Mouse (Mus musculus): ENCODE data around the gene Bcl11a.

Bcl11a gene

DNA sequence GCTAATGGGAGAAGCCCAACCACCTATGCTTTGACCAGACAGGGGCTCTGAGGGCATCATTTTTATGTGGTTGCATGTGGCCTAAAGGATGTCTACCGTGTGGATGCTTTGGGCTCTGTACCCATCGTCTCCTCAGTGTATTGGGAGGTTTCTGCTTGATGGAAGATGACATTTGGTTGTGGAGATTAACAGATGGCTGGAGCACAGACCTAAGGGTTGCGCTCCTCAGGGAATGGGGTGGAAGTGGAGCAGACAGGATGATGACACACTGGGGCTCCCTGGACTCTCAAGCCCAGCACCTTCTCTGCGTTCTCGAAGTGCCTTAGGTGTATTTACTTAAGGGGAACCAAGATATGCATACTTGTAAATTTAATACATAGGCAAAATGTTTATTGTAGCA is 56.1 kb downstream of the Bcl11a start:
- DNase-seq: no peak

DNA sequence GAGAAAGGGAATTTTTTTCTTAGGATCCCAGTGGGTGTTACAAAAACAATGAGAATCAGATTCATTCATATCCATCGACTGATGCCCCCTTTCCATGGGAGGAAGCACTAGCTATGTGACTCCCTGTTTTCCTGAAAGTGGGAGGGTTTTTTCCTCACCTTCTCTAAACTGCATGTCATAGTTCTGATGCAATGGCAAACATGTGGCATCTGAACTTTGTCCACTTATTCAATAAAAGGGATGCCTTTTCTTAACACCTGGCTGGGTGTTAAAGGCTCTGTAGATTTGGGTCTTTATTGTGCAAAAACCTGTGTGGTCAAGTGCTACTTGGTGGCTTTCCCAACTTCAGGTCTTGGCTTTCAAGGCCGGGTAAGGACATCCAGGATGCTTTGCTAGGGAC is 57.4 kb downstream of the Bcl11a start:
- DNase-seq: no peak

DNA sequence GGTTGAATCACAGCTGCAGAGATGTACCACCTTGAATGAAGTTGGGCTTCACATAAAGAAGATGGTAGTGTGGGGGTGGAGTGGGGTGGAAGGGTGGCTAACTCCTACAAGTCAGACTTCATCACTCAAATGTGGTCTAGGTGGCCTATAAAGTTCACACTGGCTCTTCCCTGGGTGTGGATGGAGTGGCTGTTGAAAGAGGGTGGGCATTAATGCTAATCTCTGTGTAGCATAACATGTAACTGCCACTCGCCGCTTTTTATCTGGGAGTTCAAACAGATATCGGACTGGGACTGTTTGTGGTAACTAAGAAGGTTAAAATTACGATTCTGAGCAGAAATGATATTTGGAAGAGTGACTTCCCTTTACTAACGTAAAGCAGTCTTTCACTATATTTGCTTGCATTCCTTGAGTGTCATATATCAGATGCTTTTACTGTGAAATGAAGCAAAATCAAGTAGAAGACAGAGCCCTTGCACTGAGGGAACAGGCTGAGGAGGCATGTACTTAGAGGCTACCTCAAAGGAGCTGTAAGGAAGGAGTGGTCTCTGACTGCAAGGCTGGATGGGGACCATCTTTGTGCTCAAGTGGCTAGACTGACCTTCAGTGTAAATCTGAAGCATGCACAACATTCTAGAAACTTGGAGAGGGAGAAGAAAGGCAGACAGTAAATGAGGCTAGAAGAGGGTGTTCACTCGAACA is 58.4 kb downstream of the Bcl11a start:
- no peak for DNase-seq

DNA sequence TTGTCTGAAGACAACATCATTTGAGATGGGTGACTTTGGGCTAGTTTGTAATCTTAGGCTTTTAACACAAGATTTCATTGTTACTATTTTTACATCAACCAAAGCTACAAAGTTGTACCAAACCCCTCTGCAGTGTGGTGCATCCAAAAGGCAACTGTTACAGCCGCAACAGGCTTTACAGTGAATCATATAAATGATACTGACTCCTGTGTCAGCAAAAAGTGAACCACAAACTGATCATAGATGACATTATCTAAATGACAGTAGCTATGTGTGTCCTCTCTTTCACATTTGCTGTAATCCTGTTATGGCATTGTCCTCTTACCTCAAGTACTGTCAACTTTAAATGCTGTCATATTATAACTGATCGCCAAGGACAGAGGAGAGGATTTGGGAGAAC is 60.0 kb downstream of the Bcl11a start:
- DNase-seq: no peak

DNA sequence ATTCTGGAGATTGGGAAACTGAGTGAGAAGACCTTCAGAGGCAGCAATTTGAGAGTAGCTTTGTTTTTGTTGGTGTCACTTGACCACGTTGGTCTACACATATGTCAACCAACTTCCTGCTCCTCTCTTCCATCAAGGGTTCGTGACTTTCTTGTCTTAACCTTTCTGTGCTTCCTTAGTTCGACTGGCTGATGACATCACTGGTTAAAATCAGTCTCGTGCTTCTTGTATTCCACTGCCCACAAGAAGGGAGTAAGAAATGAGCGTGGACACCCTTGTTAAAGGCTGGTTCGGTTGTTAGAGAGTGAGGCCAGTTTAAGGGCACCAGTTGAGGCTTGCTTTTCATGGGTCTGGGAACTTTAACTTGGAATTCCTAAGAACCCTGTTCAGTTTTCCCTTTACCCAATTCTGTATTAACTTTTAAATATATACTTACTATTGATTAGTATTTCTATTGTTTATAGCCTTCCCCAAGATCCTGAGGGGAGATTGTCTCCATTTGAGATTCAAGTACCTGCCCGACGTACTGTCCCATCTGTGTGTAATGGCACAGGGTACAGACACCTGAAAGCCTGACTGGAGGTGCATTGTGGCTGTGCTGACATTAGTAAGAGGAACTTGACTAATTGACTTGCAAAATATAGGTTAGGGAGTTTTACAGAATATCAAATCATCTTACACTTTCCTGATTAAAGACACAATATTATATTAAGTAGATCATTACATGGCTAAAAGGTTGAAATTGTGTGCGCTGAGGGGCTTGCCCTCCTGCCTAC is 60.9 kb downstream of the Bcl11a start:
- no peak for DNase-seq

DNA sequence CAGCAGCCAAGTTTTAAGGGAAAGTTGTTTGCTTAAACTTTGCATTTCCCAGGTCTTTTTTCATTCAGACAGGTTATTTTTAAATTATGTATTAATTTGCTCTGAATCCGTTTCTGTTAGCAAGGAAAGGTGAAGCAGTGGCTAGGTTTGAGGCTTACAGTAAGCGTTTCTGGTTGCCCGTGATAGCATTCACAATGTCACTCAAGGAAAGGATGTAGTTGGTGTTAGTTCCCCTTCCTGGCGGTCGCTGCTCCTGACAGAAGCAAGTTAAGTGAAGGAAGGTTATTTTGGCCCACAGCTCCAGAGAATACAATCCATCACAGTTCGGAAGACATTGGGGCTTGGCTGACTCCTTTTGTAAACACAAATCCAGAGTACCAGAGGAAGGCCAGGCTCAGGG is 61.6 kb downstream of the Bcl11a start:
- DNase-seq: no peak

DNA sequence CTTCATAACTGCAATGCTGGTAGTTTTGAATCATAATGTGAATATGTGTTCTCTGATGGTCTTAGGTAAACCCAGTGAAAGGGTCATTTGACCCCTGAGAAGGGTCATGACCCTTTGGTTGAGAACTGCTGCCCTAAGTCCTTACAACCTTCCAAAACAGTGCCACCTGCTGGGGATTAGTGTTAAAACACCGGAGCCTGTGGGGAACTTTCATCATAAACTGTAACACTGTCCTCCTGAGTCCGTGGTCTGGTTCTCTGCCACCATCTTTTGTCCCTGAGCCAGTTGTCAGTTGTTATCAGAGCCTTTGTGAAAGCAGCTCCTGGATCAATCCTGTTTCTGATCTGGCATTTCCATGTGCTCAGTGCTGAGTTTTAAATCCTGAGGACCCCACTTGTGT is 62.1 kb downstream of the Bcl11a start:
- no peak for DNase-seq

DNA sequence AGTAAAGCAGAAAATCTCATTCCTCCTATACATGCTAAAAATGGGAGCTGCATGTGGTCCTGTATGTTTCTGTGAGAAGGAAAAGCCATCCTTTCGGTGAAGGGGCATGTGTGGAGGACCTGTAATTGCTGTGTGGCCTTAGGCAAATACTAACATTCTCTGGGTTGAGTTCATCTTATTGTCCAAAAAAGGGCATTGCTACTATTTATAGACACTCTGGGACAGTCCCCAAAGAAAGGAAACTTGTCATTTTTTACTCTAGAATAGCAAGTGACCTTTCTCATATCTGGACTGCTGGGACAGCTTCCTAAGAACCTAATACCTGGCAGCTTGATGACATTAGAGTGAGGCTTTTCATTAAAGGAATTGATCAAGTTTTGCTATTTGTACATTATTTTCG is 63.1 kb downstream of the Bcl11a start:
- no peak for DNase-seq

DNA sequence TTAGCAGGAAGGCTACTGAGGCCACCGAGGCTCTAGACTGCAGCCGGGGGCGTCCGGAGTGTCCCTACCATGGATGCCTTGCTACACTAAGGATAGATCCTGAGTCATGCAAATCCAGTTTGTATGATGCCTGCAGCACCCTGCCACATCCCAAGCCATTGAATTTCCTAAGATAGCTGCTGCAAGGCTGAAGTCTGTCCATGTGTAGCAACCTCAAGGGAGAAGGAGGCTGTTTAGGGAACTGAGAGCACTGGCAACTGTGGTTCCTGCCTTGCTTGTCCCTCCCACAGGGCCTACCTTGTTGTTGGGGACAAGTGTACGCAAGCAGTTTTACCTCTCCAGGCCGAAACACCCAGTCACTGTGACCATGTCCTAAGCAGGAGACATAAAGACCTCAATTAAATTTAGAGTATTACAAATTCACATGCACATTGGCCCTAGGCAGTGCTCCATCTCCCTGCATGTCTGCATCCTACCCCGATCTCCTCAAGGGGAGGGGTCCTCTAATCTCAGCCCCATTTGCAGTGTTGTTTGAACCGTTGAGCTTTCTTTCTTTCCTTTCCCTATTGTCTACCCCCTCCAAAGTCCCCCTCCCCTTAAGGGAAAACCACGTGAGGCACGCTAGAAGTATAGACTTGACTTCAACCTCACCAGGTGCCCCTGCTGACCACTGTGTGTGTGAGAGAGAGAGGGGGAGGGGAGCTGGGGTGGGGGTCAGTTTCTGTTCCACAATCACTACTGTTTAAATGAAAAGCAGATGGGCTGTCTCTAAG is 63.8 kb downstream of the Bcl11a start:
- DNase-seq: no peak

DNA sequence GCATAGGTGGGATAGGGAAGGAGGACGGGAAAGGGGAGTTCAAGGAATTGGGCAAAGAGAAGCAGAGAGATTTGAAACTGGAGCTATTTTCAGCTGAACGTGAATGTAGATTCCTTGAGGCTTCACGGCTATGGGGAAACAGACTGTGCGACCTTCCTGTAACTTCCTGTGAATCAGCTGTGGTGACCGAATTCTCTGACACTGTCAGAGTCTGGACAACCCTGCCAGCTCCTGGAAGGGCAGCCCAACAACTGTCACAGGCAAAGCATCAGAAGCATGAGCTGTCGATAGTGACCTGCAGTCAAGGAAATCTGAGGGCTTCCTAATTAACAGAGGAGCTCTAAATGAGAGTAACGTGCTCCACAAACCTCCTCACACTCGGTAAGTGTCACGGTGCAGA is 64.5 kb downstream of the Bcl11a start:
- DNase-seq: no peak

DNA sequence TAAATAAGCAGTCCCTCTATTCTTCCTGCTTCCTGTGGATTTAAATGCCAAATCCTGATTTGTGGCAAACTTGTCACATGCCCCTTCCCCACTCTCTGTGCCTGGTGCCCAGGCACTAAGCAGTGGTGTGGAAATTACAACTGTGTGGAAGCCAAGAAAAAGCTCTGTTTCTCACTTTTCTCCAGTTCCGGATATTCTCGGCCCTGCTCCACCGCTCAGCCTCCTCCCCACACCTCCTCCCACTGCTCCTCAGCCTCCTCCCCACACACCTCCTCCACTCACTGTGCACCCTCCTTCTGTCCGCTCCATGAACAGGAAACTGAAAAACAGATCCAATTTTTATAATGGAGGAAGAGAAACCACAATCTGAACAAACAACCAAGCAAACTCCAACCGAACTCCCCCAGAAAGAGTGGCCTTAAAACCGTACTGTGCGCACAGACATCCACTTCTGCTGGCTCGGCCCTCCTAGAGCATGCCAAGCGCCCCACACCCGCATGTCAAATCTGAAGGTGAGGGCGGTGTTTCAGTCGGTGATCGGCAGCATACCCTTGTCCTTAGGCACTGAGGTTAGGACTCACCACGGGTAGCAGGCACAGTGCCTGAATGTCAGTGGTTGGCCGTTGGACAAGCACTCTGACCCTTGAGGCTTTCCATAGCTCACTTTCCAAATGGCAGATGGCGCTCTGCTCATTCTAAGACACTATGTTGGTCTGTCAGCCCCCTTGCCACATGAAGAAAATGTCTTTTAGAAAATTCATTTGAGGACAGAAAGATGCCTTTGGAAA is 66.5 kb downstream of the Bcl11a start:
- no peak for DNase-seq

DNA sequence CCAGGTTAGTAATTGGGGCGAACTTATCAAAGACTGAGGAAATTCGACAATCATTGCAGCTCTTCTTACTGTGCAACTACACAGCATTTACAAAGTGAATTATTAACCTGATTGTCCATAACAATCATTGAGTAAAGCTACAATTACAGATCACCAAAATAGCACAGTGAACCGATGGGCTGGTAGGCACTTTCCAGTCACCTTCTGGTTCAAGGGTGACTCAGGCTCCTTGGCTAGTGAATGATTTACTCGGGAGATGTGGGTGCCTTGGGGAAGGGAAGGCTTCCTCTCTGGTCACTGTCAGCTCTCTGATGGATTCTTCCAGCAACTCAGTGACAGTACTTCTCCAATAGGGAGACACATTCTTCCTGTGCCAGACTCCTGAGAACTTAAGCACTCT is 68.2 kb downstream of the Bcl11a start:
- no peak for DNase-seq

DNA sequence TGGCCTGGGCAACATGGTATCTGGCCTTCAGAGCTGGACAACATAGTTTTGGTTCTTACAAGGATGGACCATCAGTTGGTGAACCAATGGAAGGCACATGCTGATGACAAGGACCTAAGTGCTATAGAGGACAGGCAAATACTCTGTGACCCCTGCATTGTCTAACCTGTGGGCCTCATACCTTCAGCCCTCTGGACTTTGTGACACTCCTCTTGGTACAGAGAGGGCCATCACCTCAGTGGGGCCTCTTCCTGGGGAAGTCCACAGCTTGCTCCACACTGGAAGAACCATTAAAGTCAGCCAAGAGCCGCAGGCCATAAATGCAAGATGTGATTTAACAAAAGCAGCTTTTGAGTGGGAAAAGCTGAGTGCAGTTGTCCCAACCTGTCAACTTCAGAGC is 68.6 kb downstream of the Bcl11a start:
- no peak for DNase-seq

DNA sequence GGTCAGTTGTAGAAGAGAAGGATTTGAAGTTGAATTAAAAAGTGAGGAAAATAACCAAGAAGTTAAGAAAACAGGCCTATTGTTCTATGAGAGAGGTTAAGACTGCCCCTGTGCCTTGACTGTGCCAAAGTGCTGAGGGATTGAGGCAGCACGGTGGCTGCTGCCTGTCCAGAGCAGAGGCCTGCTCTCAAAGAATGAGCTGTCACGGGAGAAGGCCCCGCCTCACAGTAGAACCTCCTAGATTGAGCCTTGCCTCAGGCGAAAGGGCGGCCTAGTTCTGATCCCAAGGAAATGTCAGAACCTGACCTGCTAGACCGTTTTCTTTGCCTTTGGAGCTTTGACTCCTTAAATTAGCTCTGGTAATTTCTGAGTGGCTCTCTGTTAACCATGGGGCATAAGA is 69.8 kb downstream of the Bcl11a start:
- no peak for DNase-seq

DNA sequence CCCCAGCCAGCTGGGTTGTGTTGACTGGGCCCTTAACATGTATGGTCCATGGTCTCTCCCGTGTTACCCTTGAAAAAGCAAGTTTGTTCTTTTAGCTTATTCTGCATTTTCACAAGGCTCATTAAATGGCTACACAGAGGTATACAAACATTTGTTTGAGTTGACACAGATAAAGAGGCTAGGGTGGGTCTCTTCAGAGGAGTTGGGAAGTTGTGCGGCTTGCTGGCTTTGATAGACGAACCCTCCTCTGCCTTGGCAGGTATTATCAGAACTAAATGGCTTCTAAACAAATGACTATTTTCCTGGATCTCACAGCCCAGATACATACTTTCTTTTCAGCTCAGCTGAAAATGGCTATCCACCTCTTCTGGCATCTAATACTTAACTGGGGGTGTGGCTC is 70.7 kb downstream of the Bcl11a start:
- no peak for DNase-seq

DNA sequence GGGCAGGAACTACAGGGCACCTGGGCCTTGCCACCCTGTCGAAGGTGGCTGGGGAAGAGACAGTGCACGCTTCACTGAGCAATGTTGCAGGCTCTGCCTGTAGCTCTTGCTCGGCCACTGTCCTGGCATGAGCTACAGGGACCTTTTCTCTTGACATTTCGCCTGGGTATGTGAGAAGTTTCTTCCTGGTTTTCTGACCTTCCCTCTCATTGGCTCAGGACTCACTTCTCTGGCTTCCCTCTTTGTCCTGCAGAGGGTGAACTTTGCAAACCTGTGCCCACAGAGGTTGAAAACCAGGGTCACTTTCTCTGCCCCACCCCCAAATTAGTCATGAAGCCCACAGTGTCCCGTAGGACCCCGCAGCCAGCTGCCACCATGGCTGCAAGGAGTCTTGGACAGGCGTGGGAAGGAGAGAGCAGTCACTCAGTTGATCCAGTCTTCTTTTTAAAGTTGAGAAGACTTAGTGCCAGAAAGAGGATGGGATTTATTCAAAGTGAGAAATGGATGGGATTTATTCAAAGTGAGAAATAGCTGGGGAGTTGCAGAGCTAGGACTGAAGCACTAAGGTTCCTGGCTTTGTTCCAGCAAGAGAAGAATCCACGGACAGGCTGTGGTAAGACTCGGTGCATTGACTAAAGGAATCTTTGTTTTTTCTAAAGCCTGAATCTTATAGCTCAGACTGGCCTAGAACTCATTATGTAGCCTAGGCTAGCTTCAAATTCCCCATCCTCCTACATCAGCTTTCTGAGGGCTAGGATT is 71.8 kb downstream of the Bcl11a start:
- DNase-seq: no peak

DNA sequence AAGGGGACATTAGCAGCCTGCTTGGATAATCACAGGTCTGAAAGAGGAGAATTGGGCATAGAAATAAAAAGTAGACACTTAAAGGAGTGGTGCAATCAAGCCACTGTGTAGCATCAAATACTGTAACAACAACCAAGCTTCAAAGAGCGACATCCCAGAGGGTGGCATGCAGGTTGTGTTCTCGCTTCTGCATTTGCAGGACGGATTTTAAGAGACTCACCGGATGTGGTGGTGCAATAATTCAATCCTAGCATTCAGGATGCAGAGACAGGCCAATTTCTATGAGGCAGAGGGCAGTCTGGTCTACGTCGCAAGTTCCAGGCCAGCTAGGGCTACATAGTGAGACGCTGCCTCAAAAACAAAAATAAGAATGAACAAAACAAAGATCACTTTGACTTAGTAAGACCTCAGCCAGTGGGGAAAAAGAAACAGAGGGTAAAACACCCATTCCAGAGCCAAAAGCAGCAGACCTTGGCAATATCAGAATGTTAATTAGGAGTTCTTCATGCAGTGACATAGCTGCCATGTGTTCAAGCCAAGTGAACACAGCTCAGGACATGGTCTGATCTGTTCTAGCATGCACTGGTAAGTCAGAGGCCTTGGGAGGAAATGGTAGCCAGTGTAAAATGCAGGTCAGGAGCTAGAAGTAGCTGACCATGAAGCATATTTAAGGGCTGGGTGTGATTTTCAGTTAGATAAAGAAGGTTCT is 74.4 kb downstream of the Bcl11a start:
- DNase-seq: no peak

DNA sequence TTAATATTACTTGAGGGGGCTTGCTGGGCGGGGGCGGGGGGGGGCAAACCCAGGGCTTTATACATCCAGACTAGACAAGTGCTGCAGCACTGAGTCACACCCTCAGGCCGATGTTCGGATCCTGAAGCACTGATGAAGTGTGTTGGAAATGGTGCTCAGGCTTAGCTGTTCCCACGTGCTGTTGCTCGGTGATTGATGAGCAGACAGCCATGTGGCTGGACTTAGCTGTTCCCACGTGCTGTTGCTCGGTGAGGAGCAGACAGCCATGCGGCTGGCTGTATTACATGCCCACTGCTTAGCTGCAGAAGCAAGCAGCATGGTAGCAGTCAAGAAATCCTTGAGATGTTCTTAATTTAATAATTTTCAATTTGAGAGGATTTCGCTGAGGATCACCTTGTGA is 75.2 kb downstream of the Bcl11a start:
- DNase-seq: no peak

DNA sequence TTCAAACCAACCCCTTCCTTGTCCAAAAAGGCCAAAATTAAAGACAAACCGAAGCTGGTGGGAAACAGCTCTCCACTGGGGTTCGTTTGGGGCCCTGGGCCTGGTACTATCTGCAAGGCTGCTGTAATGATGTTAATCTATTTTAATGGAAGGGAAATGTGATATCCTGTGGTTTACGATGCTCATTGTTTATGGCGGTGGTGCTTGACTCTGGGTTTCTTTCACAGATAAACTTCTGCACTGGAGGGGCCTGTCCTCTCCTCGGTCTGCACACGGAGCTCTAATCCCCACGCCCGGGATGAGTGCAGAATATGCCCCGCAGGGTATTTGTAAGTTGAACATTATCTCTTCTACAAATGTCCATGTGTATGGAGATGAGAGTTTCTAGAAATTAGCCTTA is 80.2 kb downstream of the Bcl11a start:
- DNase-seq: no peak

DNA sequence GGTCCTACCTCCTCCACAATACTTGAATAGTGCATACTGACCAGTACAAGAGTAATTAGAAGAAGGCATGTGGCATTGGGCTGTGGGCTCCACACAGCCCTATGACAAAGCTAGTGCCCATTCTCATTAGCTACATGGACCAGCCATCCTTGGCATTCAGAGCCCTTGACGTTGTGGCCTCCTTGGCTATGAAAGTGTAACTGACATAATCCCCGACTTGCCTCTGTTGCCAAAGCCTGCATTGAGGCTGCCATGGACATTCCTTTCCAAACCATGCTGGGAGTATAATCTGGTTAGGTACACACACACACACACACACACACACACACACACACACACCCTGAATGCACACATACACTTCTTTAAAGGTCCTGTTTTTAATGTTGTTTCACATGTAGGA is 81.8 kb downstream of the Bcl11a start:
- no peak for DNase-seq

DNA sequence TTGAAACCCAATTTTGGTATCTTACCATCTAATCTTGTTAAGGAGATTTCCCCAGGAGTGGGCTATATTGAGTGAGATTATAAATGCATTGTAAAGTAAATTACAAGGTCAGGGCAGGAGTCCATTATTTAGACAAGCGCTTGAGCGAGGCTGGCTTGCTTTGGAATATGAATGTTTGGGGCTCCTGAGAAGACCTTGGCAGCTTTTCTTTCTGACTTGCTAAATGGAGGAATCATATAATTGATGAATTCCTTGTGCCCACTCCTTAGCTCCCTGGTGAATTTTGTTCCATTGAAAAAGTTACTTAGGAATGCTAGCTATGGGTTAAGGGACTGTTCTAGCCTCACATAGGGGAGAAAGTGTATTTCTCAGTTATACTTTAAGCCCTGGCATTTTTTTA is 83.6 kb downstream of the Bcl11a start:
- DNase-seq: no peak

DNA sequence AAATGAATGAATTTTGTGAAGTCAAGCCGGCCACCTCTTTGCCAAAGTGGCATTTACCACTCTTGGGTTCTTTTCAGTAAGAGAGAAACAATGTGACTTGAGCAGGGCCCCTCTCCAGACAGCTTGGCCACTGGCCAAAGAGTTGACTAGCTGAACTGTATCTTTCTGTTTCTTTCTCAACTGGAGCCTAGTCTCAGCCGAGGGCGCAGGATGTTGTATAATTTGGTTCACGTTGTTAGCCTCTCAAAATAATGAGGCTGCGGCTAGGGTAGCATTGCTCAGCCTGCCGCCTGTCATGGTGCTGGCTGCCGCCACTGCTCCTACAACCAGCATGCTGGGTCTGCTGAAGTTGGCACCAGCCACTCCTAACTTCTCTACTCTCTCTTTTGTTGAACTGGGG is 84.2 kb downstream of the Bcl11a start:
- DNase-seq: no peak

Measured in thymus, postnatal 14 days (tissue).